ENCODE assay signal across 1 mouse cellular context in the genomic region with DNA sequence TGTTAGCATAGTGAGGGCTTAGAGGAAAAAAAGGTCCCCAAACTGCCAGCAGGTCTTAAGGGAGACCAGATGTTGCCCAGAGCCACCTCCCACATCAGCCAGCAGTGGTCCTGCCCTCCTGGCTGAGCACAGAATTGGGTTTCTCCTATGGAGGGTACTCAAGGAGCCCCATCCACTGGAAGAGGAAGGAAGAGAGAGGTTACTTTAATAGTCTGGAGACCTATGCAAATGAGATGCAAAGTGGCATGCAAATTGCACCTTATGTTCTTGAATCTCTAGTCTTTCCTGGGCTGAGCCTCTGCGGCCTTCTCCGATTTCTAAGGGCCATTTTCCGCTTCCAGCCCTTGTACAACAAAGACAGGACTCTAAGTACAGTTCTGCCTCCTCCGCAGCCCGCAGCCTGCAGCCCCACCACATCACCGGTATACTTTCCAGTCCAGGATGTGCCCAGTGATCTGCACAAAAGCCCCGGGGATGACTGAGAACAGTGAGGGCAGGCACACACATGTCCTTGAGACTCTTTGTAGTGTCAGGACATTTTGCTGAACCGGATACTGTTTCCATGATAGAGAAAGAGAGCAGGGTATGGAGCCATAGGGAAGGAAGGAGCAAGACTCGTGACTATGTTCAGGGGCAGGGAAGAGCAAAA.
A peak's percentile ranks its signal among the peaks of the same experiment; 100 is the strongest.
TF ChIP-seq lines count a peak whose summit lies in the region.

No protein-coding gene starts in this region.

TF ChIP-seq in CH12.LX, 34 proteins besides CTCF, POLR2A, EP300 and RAD21 (continued from another document):
- TF ChIP-seq UBTF (IDR thresholded peaks at IDR 0.05; ENCODE audit: low read depth, low read length) (0 out of 2 replicates have a peak, but pooled peaks have one; percentile 61), BHLHE40 (IDR thresholded peaks at IDR 0.05; ENCODE audit: low read depth, low read length) (peak; percentile 65; the same call in 1 of the 2 replicates), ETS1 (conservative IDR thresholded peaks at IDR 0.05; ENCODE audit: low read depth, low read length) (peak; percentile 59), TCF12 (IDR thresholded peaks at IDR 0.05; ENCODE audit: low read depth, low read length) (peak; percentile 61; the same call in 1 of the 2 replicates), JUND (conservative IDR thresholded peaks at IDR 0.05; ENCODE audit: low read depth, low read length) (no peak; the same call in 1 of the 2 replicates), MAX (IDR thresholded peaks at IDR 0.05; ENCODE audit: low read length) (0 out of 2 replicates have a peak, but pooled peaks have one; percentile 6), CHD1 (IDR thresholded peaks at IDR 0.05; ENCODE audit: low read depth, low read length) (no peak), MAZ (IDR thresholded peaks at IDR 0.05; ENCODE audit: low read depth, low read length) (peak; percentile 80), ZNF384 (IDR thresholded peaks at IDR 0.05; ENCODE audit: low read depth, low read length) (no peak), CHD2 (IDR thresholded peaks at IDR 0.05; ENCODE audit: low read length) (0 out of 2 replicates have a peak, but pooled peaks have one; percentile 30), IRF4 (IDR thresholded peaks at IDR 0.05; ENCODE audit: low read depth, low read length) (0 out of 2 replicates have a peak, but pooled peaks have one; percentile 42), E2F4 (IDR thresholded peaks at IDR 0.05; ENCODE audit: insufficient replicate concordance, low read depth, low read length) (no peak), USF1 (IDR thresholded peaks at IDR 0.05; ENCODE audit: low read depth, low read length) (no peak), HCFC1 (IDR thresholded peaks at IDR 0.05; ENCODE audit: low read depth, low read length) (no peak), ZMIZ1 (IDR thresholded peaks at IDR 0.05; ENCODE audit: low read depth, low read length) (peak; percentile 56; the same call in 1 of the 2 replicates), RCOR1 (conservative IDR thresholded peaks at IDR 0.05; ENCODE audit: low read depth, low read length) (no peak; the same call in 1 of the 2 replicates), ZC3H11A (IDR thresholded peaks at IDR 0.05; ENCODE audit: low read depth, low read length) (no peak), MAFK (IDR thresholded peaks at IDR 0.05; ENCODE audit: insufficient replicate concordance, low read length) (no peak), JUN (IDR thresholded peaks at IDR 0.05; ENCODE audit: insufficient read depth, low read depth, low read length) (no peak), NELFE (IDR thresholded peaks at IDR 0.05; ENCODE audit: low read depth, low read length) (peak; percentile 82), GABPA (IDR thresholded peaks at IDR 0.05; ENCODE audit: insufficient replicate concordance, low read depth, low read length) (no peak), POLR2AphosphoS2 (IDR thresholded peaks at IDR 0.05; ENCODE audit: low read depth, low read length) (0 out of 2 replicates have a peak, but pooled peaks have one; percentile 40), TBP (conservative IDR thresholded peaks at IDR 0.05; ENCODE audit: low read depth, low read length) (peak; percentile 95)
